Mouse (Mus musculus) liver, postnatal 0 days (tissue): ENCODE measurements around the gene Smad9.

Source experiments
- CTCF ChIP-seq: sonication (generic); IDR thresholded peaks from 2 replicates; pipeline ENCODE4 v1.5.1; 2016; ENCODE audit warnings: antibody characterized with exemption, low read depth
- EP300 ChIP-seq: IDR thresholded peaks from 2 replicates; pipeline ENCODE4 v1.6.1; 2016; ENCODE audit warnings: antibody characterized with exemption, low read depth, mild to moderate bottlenecking

GRCm38 (mm10) chr3:54835421-54835820, 80.0 kb downstream of the Smad9 start:
- TF ChIP-seq EP300 (no peak), CTCF (no peak)
